Mouse (Mus musculus): ENCODE data around the gene Tspan5. TPM values are rescaled to one million over a fixed set of nuclear protein-coding genes. Genes with fewer than 3 reads are reported as not detected.

The Tspan5 gene
- total and polyA plus RNA-seq, 2 experiments from 2014 or later: 7.7 to 25.4 TPM

- no peak overlapping the region for H3K27ac ChIP-seq (ENCODE audit: low read depth)
- H3K4me2 ChIP-seq (ENCODE audit: low read depth, low read length): no peak overlapping the region
- 70% methylated on average over 5 of the region's 5 CpGs for WGBS
- ATAC-seq (ENCODE audit: insufficient read depth, low read depth) (no peak), DNase-seq (ENCODE audit: low spot score) (no peak)
- H3K9me3 ChIP-seq (replicated peaks; ENCODE audit: control insufficient read depth, low read length): no peaks in the 10 kb centered on the region
- H3K4me3 ChIP-seq (ENCODE audit: low read depth, low read length): no peak overlapping the region
- no peak overlapping the region for H3K9ac ChIP-seq (replicated peaks; ENCODE audit: low read depth, low read length)
- TF ChIP-seq EP300 (IDR thresholded peaks at IDR 0.05; ENCODE audit: low read depth) (no peak), CTCF (IDR thresholded peaks at IDR 0.05; ENCODE audit: low read depth) (no peak)
- no peaks in the 10 kb centered on the region for H3K36me3 ChIP-seq (replicated peaks; ENCODE audit: control insufficient read depth, insufficient read depth, low read length)
- no peaks in the 10 kb centered on the region for H3K4me1 ChIP-seq (ENCODE audit: control insufficient read depth, insufficient read depth)
- H3K27me3 ChIP-seq (ENCODE audit: control insufficient read depth, insufficient read depth, low read length): no peaks in the 10 kb centered on the region
Measured at GRCm38 (mm10) chr3:138709183-138709582, 32.8 kb upstream of the Tspan5 start.

- Histone ChIP-seq H3K27me3 (ENCODE audit: control insufficient read depth, insufficient read depth, low read length) (no peaks in the 10 kb centered on the region), H3K4me2 (ENCODE audit: low read depth, low read length) (no peak overlapping the region), H3K4me1 (ENCODE audit: control insufficient read depth, insufficient read depth) (no peaks in the 10 kb centered on the region), H3K4me3 (ENCODE audit: low read depth, low read length) (no peak overlapping the region), H3K36me3 (replicated peaks; ENCODE audit: control insufficient read depth, insufficient read depth, low read length) (no peaks in the 10 kb centered on the region), H3K9me3 (replicated peaks; ENCODE audit: control insufficient read depth, low read length) (no peaks in the 10 kb centered on the region), H3K9ac (replicated peaks; ENCODE audit: low read depth, low read length) (no peak overlapping the region), H3K27ac (ENCODE audit: low read depth) (no peak overlapping the region)
- WGBS: 86% methylated on average over 4 of the region's 4 CpGs
- no peak for DNase-seq (ENCODE audit: low spot score)
- no peak for ATAC-seq (ENCODE audit: insufficient read depth, low read depth)
- no peak for TF ChIP-seq CTCF (IDR thresholded peaks at IDR 0.05; ENCODE audit: low read depth)
- TF ChIP-seq EP300 (IDR thresholded peaks at IDR 0.05; ENCODE audit: low read depth): no peak
Measured at GRCm38 (mm10) chr3:138711971-138712370, 30.0 kb upstream of the Tspan5 start.

GRCm38 (mm10) chr3:138712452-138713140, 29.4 kb upstream of the Tspan5 start:
- Histone ChIP-seq H3K27ac (ENCODE audit: low read depth) (no peak overlapping the region), H3K4me2 (ENCODE audit: low read depth, low read length) (no peak overlapping the region), H3K27me3 (ENCODE audit: control insufficient read depth, insufficient read depth, low read length) (no peaks in the 10 kb centered on the region), H3K4me1 (ENCODE audit: control insufficient read depth, insufficient read depth) (no peaks in the 10 kb centered on the region), H3K9me3 (replicated peaks; ENCODE audit: control insufficient read depth, low read length) (no peaks in the 10 kb centered on the region), H3K36me3 (replicated peaks; ENCODE audit: control insufficient read depth, insufficient read depth, low read length) (no peaks in the 10 kb centered on the region), H3K9ac (replicated peaks; ENCODE audit: low read depth, low read length) (no peak overlapping the region), H3K4me3 (ENCODE audit: low read depth, low read length) (no peak overlapping the region)
- 86% methylated on average over 11 of the region's 11 CpGs for WGBS
- no peak for ATAC-seq (ENCODE audit: insufficient read depth, low read depth)
- TF ChIP-seq EP300 (IDR thresholded peaks at IDR 0.05; ENCODE audit: low read depth) (no peak), CTCF (IDR thresholded peaks at IDR 0.05; ENCODE audit: low read depth) (no peak)
- no peak for DNase-seq (ENCODE audit: low spot score)

GRCm38 (mm10) chr3:138713141-138713540, 28.9 kb upstream of the Tspan5 start:
- Histone ChIP-seq H3K4me1 (ENCODE audit: control insufficient read depth, insufficient read depth) (no peaks in the 10 kb centered on the region), H3K4me3 (ENCODE audit: low read depth, low read length) (no peak overlapping the region), H3K9ac (replicated peaks; ENCODE audit: low read depth, low read length) (no peak overlapping the region), H3K27me3 (ENCODE audit: control insufficient read depth, insufficient read depth, low read length) (no peaks in the 10 kb centered on the region), H3K4me2 (ENCODE audit: low read depth, low read length) (no peak overlapping the region), H3K36me3 (replicated peaks; ENCODE audit: control insufficient read depth, insufficient read depth, low read length) (no peaks in the 10 kb centered on the region), H3K27ac (ENCODE audit: low read depth) (no peak overlapping the region), H3K9me3 (replicated peaks; ENCODE audit: control insufficient read depth, low read length) (no peaks in the 10 kb centered on the region)
- no peak for ATAC-seq (ENCODE audit: insufficient read depth, low read depth)
- DNase-seq (ENCODE audit: low spot score): no peak
- TF ChIP-seq EP300 (IDR thresholded peaks at IDR 0.05; ENCODE audit: low read depth): no peak
- peak; percentile 18; the same call in 1 of the 2 replicates for TF ChIP-seq CTCF (IDR thresholded peaks at IDR 0.05; ENCODE audit: low read depth)
- 56% methylated on average over 6 of the region's 6 CpGs for WGBS

- no peak for DNase-seq (ENCODE audit: low spot score)
- no peak overlapping the region for H3K4me3 ChIP-seq (ENCODE audit: low read depth, low read length)
- no peak overlapping the region for H3K4me2 ChIP-seq (ENCODE audit: low read depth, low read length)
- no peaks in the 10 kb centered on the region for H3K36me3 ChIP-seq (replicated peaks; ENCODE audit: control insufficient read depth, insufficient read depth, low read length)
- WGBS: 60% methylated on average over 2 of the region's 2 CpGs
- TF ChIP-seq CTCF (IDR thresholded peaks at IDR 0.05; ENCODE audit: low read depth): no peak
- H3K4me1 ChIP-seq (ENCODE audit: control insufficient read depth, insufficient read depth): no peaks in the 10 kb centered on the region
- H3K27me3 ChIP-seq (ENCODE audit: control insufficient read depth, insufficient read depth, low read length): no peaks in the 10 kb centered on the region
- no peaks in the 10 kb centered on the region for H3K9me3 ChIP-seq (replicated peaks; ENCODE audit: control insufficient read depth, low read length)
- no peak overlapping the region for H3K9ac ChIP-seq (replicated peaks; ENCODE audit: low read depth, low read length)
- no peak overlapping the region for H3K27ac ChIP-seq (ENCODE audit: low read depth)
- ATAC-seq (ENCODE audit: insufficient read depth, low read depth): no peak
Measured at GRCm38 (mm10) chr3:138714788-138715187, 27.2 kb upstream of the Tspan5 start.

GRCm38 (mm10) chr3:138715212-138715611, 26.8 kb upstream of the Tspan5 start:
- WGBS: 69% methylated on average over 4 of the region's 4 CpGs
- no peaks in the 10 kb centered on the region for H3K36me3 ChIP-seq (replicated peaks; ENCODE audit: control insufficient read depth, insufficient read depth, low read length)
- no peak overlapping the region for H3K4me3 ChIP-seq (ENCODE audit: low read depth, low read length)
- H3K9me3 ChIP-seq (replicated peaks; ENCODE audit: control insufficient read depth, low read length): no peaks in the 10 kb centered on the region
- TF ChIP-seq CTCF (IDR thresholded peaks at IDR 0.05; ENCODE audit: low read depth) (no peak), EP300 (IDR thresholded peaks at IDR 0.05; ENCODE audit: low read depth) (no peak)
- H3K4me1 ChIP-seq (ENCODE audit: control insufficient read depth, insufficient read depth): no peaks in the 10 kb centered on the region
- DNase-seq (ENCODE audit: low spot score) (no peak), ATAC-seq (ENCODE audit: insufficient read depth, low read depth) (no peak)
- no peak overlapping the region for H3K27ac ChIP-seq (ENCODE audit: low read depth)
- H3K9ac ChIP-seq (replicated peaks; ENCODE audit: low read depth, low read length): no peak overlapping the region
- H3K4me2 ChIP-seq (ENCODE audit: low read depth, low read length): no peak overlapping the region
- no peaks in the 10 kb centered on the region for H3K27me3 ChIP-seq (ENCODE audit: control insufficient read depth, insufficient read depth, low read length)
